Mouse (Mus musculus): ENCODE measurements around the gene Rpap1.
"Not testable (repeated sequence)": the region's sequence is repeated elsewhere in the genome, so short reads cannot be mapped to it uniquely, and the experiment has no call there.

Gene Rpap1

DNA sequence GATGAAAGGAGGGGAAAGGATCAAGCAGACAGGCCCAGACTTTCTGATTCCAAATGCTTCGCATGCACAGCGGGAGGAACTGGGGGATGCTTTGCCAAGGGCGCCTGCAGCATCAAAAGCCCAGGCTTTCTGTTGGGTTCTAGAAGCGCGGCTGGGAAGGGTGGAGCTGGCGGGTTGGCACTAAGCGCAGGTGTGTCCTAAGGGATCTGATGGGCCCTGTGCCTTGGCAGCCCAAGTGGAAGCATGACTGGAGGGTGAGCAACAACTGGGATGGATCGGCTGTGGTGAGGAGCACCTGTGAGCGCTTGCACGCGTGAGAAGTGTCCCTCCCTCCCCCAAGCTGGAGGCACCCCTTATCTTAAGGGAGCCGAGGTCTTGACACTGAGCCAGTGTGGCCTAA lies 50.2 kb downstream of the Rpap1 start:
- DNase-seq = no peak

DNA sequence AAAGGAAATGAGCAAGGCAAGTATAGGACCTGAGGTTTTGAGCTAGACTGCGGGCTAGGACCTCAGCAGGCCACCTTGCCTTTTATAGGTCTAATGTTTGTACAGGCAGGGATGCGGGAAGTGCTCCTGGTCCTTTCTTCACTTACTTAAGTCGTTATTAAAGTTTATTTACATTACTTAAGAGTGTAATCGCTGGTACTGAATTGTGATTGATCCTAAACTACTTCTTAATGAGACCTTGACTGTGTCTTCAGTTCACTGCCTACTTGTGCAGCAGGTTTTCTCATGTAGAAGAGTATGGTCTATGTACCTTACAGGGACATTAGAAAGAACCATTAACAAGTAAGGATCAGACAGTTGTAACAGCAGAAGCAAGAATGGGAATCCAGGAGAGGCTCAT lies 56.6 kb downstream of the Rpap1 start:
- DNase-seq = no peak

DNA sequence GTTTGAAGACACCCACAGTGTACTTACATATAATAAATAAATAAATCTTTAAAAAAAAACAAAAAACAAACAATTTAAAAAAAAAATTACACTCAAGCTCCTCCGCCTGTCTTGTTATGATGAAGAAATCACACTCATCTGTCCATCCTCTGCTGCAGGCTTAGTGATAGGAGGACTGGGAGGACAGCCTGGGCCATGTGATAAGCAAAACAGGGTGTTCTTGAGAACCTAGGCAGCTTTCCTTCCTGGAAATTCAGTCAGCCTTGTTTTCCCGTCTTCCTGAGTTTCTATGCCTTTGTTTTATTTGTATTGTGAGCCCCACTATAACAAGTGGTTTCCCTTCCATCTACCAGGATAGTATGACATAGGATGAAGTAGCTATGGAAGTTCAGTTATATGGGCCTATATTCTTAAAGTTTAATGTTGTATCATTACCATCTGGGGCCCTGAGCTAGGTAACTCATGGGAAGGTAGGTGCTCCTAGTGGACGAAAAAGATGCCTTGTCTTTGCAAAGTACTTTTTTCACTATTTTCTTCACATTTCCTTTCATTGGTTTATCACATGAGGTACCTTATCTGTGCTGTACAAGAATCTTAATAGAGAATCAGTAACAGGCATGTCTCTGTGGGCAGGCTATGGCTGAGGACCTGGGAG lies 59.4 kb downstream of the Rpap1 start:
- no peak for DNase-seq

DNA sequence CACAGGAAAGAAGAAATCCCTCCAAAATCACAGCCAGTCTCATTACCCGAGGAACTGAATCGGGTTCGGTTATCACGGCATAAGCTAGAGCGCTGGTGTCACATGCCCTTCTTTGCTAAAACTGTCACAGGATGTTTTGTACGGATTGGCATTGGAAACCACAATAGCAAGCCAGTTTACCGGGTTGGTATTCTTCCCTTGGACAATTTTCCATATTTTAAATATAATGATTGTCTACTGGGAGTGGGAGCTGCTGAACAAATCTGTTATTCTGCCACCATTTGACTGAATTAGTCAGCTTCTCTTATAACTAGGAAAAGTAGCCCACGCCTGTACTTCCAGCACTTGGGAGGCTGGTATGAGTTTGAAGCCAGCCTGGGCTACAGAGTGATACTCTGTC lies 66.3 kb downstream of the Rpap1 start:
- DNase-seq = no peak

DNA sequence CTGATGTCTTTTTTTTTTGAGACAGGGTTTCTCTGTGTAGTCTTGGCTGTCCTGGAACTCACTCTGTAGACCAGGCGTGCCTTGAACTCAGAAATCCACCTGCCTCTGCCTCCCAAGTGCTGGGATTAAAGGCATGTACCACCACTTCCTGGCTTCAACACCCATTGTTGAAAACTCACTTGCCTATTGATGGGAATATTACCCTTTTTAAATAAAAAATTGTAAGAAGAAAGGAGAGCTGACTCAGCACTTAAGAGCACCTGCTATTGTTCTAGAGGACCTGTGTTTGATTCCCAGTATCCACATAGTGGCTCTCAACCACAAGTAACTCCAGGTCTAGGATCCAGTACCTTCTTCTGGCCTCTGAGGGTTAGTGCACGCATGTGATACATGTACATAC lies 71.5 kb downstream of the Rpap1 start:
- DNase-seq = not testable (repeated sequence)

Data from right cerebral cortex, postnatal 14 days (tissue).